Mouse (Mus musculus) cerebellum, postnatal 10 days (tissue): ENCODE measurements around the gene Prkar2b.
A peak's percentile ranks its signal among the peaks of the same experiment; 100 is the strongest.

ENCODE experiments used
- DNase-seq, 2 experiments: peaks; one replicate each; pipeline ENCODE4 v3.0.0; 2021; ENCODE audit warnings: mixed read lengths in 2 of 2

The Prkar2b gene

GRCm38 (mm10) chr12:31965517-31966212 lies 95.4 kb downstream of the Prkar2b start:
- no peak for DNase-seq

- DNase-seq: no peak
Observed at GRCm38 (mm10) chr12:31964074-31964473, 97.0 kb downstream of the Prkar2b start.

DNA sequence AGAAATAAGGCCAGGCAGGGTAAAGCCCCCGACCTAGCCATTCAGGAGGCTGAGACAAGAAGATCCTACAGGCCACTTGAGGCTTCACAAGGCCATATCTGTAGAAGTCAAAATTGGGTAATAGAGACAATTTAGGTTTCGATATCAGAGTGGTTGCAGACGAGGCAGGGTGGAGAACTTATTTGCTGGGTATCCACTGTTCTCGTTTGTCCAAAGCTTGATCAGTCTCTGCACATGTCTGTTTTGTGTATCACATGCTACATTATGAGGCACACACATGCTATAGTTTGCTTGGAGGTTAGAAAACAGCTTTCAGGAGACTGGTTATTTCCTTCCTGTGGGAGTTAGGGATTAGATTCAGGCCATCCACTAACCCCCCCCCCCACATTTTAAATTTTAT lies 105.3 kb downstream of the Prkar2b start:
- no peak for DNase-seq

DNA sequence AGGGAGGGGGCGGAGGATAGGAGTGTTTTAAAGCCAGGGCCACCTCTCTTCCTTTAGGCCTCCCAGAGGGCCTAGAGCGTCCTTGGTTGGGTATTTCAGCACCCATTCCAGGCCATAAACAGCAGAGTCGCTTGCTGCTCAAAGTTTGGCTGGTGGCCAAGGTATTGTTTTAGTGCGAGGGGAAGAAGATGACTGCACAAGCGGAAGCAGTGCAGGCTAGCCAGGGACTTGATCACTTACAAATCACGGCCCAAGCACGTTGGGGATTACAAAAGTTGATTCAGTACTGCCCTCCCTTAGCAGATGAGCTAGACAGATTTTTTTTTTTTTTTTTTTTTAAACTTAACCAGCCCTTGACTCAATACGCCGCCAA lies 110.5 kb downstream of the Prkar2b start:
- peak in 1 of 2 experiments; percentile 90 for DNase-seq

DNA sequence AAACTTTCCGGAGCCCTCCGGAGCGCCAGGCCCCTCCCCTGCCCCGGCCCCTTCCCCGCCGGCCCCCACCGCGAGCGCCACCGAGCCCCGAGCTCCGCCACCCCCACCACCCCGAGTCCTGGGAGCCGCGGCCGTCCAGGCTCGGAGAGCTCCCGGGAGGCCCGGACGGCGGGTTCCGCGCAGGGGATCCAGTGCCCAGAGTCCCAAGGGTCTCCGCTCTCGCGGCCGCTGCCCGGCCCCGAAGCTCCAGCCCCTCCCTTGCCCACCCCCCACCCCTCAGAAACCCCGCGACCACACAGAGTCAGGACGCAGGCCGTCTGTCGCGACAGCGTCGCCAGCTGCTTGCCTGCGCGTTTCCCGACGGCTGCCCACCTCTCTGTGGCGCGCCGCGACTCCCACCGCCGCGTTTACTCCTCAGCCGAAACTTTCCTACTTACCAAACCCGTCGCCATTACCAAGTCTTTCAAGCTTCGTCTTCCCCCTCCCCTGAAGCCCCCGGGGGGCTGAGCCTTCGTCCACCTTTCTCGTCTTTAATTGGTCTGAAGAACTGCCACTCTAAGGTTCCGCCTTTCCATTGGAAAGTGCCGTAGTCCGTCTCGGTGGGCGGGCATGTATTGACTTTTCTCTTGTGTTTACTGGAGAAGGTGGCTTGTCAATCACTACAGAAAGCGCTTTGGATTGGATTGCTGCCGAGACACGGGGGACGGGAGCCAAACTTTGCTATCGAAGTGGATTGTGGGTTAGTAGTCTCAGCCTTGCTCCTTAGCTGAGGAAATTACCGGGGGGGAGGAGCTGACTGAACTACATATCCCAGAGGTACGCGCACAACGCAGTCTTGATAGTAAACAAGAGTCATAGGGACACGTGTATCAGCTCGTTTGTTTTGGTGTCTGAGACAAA lies 111.1 kb downstream of the Prkar2b start, which contains the start of gene Hbp1:
Hbp1 (minus strand) TSS at position 777 of the 900 bp plus-strand sequence.
- peak; percentile 100 for DNase-seq

DNA sequence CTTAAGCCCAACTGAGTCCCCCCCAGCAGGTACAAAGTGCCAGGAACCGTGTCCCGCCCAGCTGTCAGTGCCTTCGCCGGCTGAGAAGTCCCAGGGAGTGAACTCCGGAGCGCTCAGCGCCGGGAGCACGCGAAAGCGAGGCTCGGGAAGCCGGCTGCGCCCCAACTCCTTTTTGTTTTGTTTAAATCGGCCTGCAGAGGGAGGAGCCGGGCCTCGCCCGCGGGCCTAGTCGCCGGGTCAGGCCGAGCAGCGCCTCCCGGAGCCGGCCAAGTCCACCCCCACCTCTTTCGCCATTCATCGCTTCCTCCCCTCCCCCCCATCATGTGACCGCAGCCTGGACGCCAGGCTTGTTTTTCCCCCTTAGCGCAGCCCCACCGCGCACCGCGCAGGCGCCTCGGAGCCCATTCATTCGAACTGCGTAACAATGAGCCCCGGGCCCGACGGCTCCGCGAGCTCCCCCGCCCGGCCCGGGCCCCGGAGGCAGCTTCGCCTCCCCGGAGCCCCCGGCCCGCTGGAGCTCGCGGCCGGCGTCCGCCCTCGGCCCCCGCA lies 111.8 kb downstream of the Prkar2b start:
- DNase-seq: peak; percentile 98

DNA sequence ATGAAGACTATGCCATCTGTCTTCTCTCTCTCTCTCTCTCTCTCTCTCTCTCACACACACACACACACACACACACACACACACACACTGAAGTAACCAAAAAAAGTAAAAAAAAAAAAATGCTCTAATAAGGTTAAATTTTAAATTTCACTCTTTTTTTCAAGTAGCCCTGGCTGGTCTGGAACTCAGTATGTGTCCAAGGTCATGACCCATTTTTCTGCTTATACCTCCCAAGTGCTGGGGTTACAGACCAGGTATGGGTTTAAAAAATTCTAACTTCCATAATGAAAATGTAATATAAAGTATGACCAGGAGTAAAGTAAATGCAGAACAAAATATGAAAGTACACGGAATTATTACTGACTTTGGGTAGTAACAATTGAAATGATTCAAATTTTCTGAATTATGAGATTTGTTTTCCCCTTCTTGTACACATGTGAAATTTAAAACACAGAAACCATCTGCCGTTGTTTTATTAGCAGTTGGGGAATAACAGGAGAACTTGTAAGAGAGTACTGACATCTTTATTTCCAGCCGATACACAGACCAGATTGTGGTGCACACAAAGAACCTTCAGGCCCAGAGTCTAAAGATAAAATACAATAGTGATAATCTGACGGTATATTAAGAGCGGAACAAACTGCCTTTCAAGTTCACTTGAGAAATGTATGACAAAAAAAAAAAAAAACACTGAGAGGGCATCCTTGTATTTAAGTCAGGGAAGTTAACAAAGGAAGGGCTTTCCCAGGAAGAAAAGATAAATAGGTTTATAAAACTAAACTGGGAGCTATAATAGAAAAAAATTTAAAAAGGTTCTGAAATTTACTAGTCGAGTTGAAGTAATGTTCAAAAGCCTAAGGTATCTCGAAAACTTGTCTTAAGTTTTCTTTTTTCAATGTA lies 112.7 kb downstream of the Prkar2b start:
- no peak for DNase-seq

DNA sequence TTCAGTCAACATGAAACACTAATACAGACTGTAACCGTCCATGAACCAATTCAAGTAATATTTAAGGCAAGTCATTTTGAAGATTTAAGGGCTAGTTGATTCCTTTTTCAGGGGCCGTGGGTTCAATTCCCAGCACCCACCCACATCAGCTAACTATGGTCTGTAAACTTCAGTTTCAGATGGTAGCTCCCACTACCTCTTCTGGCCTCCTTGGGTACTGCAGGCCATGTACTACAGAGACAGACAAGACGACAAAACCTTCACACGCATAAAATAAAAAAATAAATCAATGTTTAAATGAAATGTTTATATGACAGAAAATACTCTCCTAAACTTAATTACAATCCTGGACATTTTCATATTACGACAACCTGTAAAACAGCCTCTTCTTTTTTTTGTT lies 113.6 kb downstream of the Prkar2b start:
- peak; percentile 48 to 49 for DNase-seq

DNA sequence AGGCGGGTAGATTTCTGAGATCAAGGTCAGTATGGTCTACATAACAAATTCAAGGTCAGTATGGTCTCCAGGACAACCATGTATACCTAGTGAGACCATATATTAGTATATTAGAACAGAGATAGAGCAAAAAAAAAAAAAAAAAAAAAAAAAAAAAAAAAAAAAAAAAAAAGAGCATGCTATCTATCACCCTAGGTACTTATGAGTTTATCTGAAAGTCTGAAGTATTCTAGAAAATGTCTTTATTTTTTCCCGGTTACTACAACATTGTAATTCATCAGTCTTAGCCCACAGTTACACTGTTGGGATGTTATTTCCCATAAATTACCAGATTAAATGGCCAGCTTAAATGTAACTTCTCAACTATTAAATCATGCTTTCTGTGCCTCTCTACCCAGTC lies 116.7 kb downstream of the Prkar2b start:
- DNase-seq: no peak

- no peak for DNase-seq
Observed at GRCm38 (mm10) chr12:31943020-31943654, 118.0 kb downstream of the Prkar2b start.

DNA sequence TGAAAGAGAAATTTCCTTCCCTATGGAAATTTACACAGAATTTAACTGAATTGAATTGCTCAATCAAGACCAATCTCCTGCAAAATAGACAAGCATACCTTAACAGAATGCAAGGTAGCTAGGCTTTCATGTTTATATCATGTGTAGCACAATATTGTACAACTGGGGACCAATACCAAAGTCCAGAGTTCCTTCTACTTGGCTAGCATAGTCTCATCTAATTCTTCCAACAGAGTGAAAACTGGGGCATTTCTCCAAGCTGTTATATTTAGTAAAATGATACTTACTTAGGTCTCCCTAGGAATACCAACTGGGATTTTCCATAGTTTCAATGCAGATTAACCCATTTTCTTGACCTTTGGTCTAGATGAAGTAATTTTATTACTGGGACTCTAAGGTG lies 122.1 kb downstream of the Prkar2b start:
- DNase-seq: no peak

- DNase-seq: no peak
Observed at GRCm38 (mm10) chr12:31938391-31938997, 122.6 kb downstream of the Prkar2b start.

DNA sequence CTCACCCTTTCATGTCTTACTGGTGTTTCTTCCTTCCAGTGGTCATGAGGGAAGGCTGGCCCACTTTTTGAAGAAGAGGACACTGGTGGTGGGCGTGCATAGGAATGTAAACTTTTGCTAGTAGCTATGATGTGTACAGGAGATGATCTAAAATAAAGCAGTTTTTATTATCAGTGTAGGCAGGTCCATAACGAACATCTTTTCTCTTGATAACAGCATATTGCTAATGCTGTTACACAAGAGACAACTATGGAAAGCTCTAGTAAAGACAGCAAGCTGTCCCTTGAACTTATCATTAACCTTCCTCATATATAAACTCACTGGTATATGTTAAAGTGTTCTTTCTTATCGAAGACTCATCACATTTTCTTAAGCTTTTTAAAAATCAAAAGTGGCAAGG lies 123.5 kb downstream of the Prkar2b start:
- DNase-seq: no peak

DNA sequence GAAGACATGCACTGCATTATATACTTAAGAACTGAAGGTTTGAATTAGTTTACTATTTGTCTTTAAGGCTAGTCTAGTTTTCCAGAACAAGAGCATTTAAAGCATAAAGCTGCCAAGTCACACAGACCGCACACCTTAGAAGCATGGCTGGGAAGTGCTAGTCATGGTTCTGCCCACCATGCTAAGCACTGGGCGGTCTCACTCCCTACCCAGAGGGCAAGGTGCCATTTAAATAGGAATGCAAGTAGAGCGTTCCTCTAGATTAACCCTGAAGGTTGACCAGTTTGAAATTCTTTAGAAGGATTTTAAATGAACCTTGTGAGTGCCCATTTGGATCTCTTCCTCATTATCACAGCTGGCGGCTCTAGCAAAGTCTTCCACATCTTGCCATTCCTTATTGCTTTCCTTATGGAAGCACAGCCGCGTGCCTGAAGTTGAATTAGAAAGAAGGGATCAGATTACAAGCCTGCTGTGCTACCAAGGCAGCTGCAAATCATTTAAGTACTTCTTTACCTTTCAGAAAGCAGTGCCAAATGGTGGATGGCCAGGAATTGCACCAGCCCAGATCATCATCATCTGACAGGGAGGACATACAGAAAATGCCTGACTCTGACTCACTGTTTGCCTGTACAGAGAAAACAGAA lies 124.3 kb downstream of the Prkar2b start:
- DNase-seq: no peak

DNA sequence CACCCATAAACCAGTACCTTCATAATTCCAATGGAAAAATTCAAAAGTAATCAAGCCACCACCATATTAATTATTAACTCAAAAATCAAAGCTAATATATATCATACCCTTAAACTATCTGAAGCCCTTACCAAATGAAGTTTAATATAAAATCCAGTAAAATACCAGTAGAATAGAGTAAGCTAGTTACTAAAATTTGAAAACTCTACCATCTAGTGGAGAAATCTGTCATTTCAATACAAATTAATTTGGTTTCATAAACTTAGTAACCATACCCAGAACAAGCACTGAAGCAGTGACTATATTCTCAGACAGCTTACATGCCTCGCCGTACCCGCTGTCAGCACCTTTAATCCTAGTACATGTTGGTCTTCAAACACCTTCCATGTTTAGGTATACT lies 129.3 kb downstream of the Prkar2b start:
- no peak for DNase-seq

GRCm38 (mm10) chr12:31928498-31928897 lies 132.6 kb downstream of the Prkar2b start:
- DNase-seq: no peak

GRCm38 (mm10) chr12:31926661-31927061 lies 134.4 kb downstream of the Prkar2b start:
- DNase-seq: peak; percentile 96 to 97

DNA sequence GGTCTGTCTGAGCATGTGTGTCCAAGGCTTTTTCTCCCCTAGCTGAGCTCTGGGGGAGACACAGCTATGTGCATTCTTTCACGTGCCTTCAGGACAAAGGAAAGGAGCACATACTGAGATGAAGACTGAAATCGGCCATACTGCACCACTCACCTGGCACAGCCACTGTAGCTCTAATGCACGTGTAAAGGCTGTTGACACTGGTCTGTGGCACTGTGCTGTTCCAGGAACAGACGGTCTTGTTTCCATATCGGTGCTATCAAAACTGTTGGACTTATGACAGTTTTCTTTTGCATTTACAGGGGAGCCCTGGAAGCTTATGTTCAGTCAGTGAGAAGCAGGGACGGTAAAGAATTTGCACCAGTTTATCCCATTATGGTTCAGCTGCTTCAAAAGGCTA lies 135.8 kb downstream of the Prkar2b start:
- DNase-seq: no peak

DNA sequence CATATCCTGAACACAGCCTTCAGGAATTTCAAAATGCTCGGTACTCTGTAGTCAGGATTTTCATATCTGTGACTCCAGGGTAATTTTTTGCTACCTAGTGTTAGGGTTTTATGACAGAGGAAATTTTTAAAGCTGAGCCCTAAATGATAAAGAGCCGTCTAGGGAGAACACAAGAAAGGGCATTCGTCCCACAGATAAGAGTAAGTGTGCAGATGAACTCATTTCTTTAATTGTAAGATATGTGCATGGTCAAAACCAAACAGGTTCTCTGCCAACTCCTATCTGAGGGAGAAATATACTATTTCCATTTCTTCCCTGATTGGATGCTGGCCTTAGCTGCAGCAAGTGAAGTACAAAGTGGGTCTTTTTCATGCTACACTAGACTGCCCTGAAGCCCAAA lies 137.0 kb downstream of the Prkar2b start:
- no peak for DNase-seq

DNA sequence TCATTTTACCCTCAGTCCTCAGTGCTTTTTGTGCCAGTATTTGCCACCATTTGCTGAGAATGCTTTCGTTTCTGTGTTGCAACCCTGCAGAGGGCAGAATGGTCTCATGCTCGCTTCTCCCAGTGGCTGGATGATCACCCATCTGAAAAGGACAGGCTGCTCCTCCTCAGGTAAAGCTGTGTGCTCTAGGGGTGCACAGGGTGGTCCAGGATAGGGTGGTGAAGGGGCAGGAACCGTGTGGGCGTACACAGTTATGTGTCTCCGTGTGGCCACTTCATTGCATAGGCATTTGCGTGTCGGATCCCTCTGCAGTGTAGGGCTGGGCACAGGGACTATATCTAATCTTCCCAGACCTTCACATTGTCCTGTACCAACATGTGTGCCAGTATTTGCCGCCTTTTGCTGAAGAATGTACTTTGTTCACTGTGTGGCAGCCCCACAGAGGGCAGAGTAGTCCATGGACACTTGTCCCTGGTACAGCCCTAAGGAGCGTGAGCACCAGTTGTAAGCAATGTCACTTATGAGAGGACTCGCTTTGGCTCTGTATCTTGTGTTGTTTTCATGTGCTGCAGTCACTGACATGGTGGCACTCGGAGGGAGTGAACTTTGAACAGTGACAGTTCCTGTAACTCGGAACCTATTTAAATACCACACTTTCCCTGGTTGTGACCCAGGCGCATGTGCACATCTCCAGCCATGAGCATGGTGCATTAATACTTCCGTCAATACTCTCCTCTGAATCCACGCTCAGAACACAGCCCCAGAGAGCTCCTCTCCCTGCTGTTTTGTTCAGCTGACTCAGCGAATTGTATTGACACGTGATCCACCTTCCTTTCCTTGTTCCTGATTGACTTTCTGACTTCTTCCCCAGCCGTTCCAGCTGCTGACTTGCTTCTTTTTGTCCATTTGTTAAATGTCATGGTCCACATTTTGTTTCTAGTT lies 140.4 kb downstream of the Prkar2b start:
- no peak for DNase-seq
